Mouse (Mus musculus): Measurements from ENCODE around the gene Pde7b. TPM values are rescaled to one million over a fixed set of nuclear protein-coding genes. Genes with fewer than 3 reads are reported as not detected.
"Not testable (repeated sequence)": the region's sequence is repeated elsewhere in the genome, so short reads cannot be mapped to it uniquely, and the experiment has no call there.

Pde7b gene
- polyA plus RNA-seq, 1 experiment from 2014 or later: 1.5 TPM

GRCm38 (mm10) chr10:20543121-20543520 lies 181.8 kb downstream of the Pde7b start:
- WGBS: 67% methylated on average over 3 of the region's 3 CpGs
- Histone ChIP-seq H3K27ac (ENCODE audit: low read depth, low read length) (no peak overlapping the region), H3K27me3 (replicated peaks; ENCODE audit: control insufficient read depth, insufficient read depth, low read length) (no peaks in the 10 kb centered on the region), H3K4me3 (ENCODE audit: low read depth, low read length) (no peak overlapping the region), H3K9me3 (ENCODE audit: control insufficient read depth) (no peaks in the 10 kb centered on the region), H3K4me1 (replicated peaks; ENCODE audit: control insufficient read depth, insufficient read depth, low read length) (0 out of 2 replicates have a peak, but pooled peaks cover 5% of the 10 kb centered on the region), H3K4me2 (replicated peaks; ENCODE audit: low read depth) (no peak overlapping the region), H3K9ac (ENCODE audit: low read depth, low read length) (no peak overlapping the region), H3K36me3 (ENCODE audit: control insufficient read depth, insufficient read depth) (no peaks in the 10 kb centered on the region)
- TF ChIP-seq CTCF (IDR thresholded peaks at IDR 0.05; ENCODE audit: low read depth): no peak
- no peak for ATAC-seq

DNA sequence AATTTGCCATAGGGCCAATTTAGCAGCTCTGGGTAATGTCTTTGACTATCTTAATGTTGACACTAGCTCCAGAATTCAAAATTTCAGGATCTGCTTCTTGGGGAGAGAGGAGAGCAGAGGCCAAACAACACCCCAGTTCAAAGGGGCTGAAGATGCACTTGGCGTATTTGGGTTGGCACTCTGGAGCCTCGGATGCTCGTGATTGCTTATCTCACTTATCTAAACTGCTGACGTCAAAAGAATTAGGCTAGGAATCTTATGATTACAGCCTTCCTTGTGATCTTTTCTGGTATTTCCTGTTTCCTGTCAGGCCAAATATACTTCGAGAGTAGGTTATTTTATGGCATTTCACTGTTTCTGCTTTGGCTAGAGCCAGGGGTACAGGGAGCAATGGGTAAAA lies 191.1 kb downstream of the Pde7b start:
- ATAC-seq: no peak
- no peak for TF ChIP-seq CTCF (IDR thresholded peaks at IDR 0.05; ENCODE audit: low read depth)
- Histone ChIP-seq H3K27ac (ENCODE audit: low read depth, low read length) (no peak overlapping the region), H3K9ac (ENCODE audit: low read depth, low read length) (no peak overlapping the region), H3K4me3 (ENCODE audit: low read depth, low read length) (no peak overlapping the region), H3K9me3 (ENCODE audit: control insufficient read depth) (no peaks in the 10 kb centered on the region), H3K4me2 (replicated peaks; ENCODE audit: low read depth) (no peak overlapping the region), H3K27me3 (replicated peaks; ENCODE audit: control insufficient read depth, insufficient read depth, low read length) (no peaks in the 10 kb centered on the region), H3K4me1 (replicated peaks; ENCODE audit: control insufficient read depth, insufficient read depth, low read length) (peaks cover 4% of the 10 kb centered on the region; the same call in 1 of the 2 replicates), H3K36me3 (ENCODE audit: control insufficient read depth, insufficient read depth) (no peaks in the 10 kb centered on the region)
- 13% methylated on average over 5 of the region's 5 CpGs for WGBS

GRCm38 (mm10) chr10:20531921-20532320 lies 193.0 kb downstream of the Pde7b start:
- Histone ChIP-seq H3K4me3 (ENCODE audit: low read depth, low read length) (no peak overlapping the region), H3K9me3 (ENCODE audit: control insufficient read depth) (no peaks in the 10 kb centered on the region), H3K27ac (ENCODE audit: low read depth, low read length) (no peak overlapping the region; the same call in 1 of the 2 replicates), H3K27me3 (replicated peaks; ENCODE audit: control insufficient read depth, insufficient read depth, low read length) (no peaks in the 10 kb centered on the region), H3K36me3 (ENCODE audit: control insufficient read depth, insufficient read depth) (no peaks in the 10 kb centered on the region), H3K4me1 (replicated peaks; ENCODE audit: control insufficient read depth, insufficient read depth, low read length) (peaks cover 4% of the 10 kb centered on the region; the same call in 1 of the 2 replicates), H3K4me2 (replicated peaks; ENCODE audit: low read depth) (no peak overlapping the region), H3K9ac (ENCODE audit: low read depth, low read length) (no peak overlapping the region)
- no peak for TF ChIP-seq CTCF (IDR thresholded peaks at IDR 0.05; ENCODE audit: low read depth)
- WGBS: 88% methylated on average over 5 of the region's 5 CpGs
- no peak for ATAC-seq

- Histone ChIP-seq H3K4me1 (replicated peaks; ENCODE audit: control insufficient read depth, insufficient read depth, low read length) (no peaks in the 10 kb centered on the region), H3K36me3 (ENCODE audit: control insufficient read depth, insufficient read depth) (no peaks in the 10 kb centered on the region), H3K9me3 (ENCODE audit: control insufficient read depth) (no peaks in the 10 kb centered on the region), H3K4me2 (replicated peaks; ENCODE audit: low read depth) (no peak overlapping the region), H3K27ac (ENCODE audit: low read depth, low read length) (no peak overlapping the region), H3K9ac (ENCODE audit: low read depth, low read length) (no peak overlapping the region), H3K27me3 (replicated peaks; ENCODE audit: control insufficient read depth, insufficient read depth, low read length) (no peaks in the 10 kb centered on the region), H3K4me3 (ENCODE audit: low read depth, low read length) (no peak overlapping the region)
- 62% methylated on average over 20 of the region's 20 CpGs for WGBS
- no peak for ATAC-seq
- no peak for TF ChIP-seq CTCF (IDR thresholded peaks at IDR 0.05; ENCODE audit: low read depth)
Measured at GRCm38 (mm10) chr10:20528544-20529411, 196.1 kb downstream of the Pde7b start.

DNA sequence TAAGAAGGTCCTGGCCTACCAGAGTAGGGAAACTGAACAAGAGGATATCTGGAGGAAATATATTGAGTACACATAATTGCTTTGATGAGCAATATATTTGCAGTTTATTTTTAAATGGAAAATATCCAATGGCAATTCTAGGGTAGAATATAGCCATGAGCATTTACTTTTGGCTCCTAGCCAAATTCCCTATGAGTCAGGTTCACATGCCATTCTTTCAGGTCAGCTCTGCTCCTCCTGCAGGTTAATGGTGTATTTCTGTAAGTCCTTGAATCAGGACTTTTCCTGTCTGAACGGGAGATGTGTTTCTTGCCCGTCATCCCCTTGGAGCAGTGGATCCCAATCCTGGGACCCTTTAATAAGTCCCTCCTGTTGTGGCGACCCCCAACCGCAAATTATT lies 197.1 kb downstream of the Pde7b start:
- TF ChIP-seq CTCF (IDR thresholded peaks at IDR 0.05; ENCODE audit: low read depth): 0 out of 2 replicates have a peak, but pooled peaks have one; percentile 18
- Histone ChIP-seq H3K9me3 (ENCODE audit: control insufficient read depth) (no peaks in the 10 kb centered on the region), H3K27me3 (replicated peaks; ENCODE audit: control insufficient read depth, insufficient read depth, low read length) (no peaks in the 10 kb centered on the region), H3K9ac (ENCODE audit: low read depth, low read length) (no peak overlapping the region), H3K4me1 (replicated peaks; ENCODE audit: control insufficient read depth, insufficient read depth, low read length) (no peaks in the 10 kb centered on the region), H3K4me2 (replicated peaks; ENCODE audit: low read depth) (no peak overlapping the region), H3K36me3 (ENCODE audit: control insufficient read depth, insufficient read depth) (no peaks in the 10 kb centered on the region), H3K4me3 (ENCODE audit: low read depth, low read length) (no peak overlapping the region), H3K27ac (ENCODE audit: low read depth, low read length) (no peak overlapping the region)
- 72% methylated on average over 4 of the region's 4 CpGs for WGBS
- no peak for ATAC-seq

DNA sequence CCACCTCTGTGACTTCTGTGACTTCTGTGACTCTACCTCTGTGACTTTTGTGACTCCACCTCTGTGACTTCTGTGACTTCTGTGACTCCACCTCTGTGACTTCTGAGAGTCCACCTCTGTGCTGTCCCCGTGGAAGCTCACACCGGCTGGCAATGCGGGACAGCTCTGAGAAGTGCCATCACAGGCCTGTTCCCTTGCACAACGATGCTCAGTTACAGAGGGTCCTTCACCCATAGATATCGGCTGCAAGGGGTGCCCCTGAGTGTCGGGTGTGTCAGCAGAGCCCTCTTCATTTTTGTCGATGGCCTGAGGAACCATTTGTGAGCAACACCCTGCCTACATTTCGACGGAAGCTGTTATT lies 206.4 kb downstream of the Pde7b start:
- Histone ChIP-seq H3K36me3 (ENCODE audit: control insufficient read depth, insufficient read depth) (no peaks in the 10 kb centered on the region), H3K4me3 (ENCODE audit: low read depth, low read length) (no peak overlapping the region), H3K4me2 (replicated peaks; ENCODE audit: low read depth) (no peak overlapping the region), H3K27ac (ENCODE audit: low read depth, low read length) (no peak overlapping the region), H3K4me1 (replicated peaks; ENCODE audit: control insufficient read depth, insufficient read depth, low read length) (peaks cover 4% of the 10 kb centered on the region; the same call in 1 of the 2 replicates), H3K27me3 (replicated peaks; ENCODE audit: control insufficient read depth, insufficient read depth, low read length) (no peaks in the 10 kb centered on the region), H3K9ac (ENCODE audit: low read depth, low read length) (no peak overlapping the region), H3K9me3 (ENCODE audit: control insufficient read depth) (no peaks in the 10 kb centered on the region)
- WGBS: 86% methylated on average over 9 of the region's 9 CpGs
- ATAC-seq: no peak
- TF ChIP-seq CTCF (IDR thresholded peaks at IDR 0.05; ENCODE audit: low read depth): no peak

DNA sequence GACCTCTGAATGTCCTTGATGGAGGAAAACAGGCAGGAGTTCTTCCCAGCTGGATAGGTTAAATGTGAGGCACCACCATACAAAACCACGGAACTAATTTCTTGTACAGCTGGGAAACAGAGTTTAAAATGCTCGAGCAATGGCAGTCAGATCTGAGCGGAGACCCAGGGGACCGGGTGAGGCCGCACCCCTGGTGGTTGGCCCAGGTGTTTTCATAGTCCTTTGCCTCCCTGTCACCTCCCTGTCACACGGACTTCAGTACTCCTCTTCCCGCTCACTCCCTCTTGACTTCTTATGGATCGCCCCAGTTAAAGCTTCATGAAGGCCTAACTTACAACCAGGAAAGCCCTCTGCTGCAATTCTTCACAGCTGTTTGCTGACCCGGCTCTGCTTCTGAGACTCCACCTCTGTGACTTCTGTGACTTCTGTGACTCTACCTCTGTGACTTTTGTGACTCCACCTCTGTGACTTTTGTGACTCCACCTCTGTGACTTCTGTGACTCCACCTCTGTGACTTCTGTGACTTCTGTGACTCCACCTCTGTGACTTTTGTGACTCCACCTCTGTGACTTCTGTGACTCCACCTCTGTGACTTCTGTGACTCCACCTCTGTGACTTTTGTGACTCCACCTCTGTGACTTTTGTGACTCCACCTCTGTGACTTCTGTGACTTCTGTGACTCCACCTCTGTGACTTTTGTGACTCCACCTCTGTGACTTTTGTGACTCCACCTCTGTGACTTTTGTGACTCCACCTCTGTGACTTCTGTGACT lies 206.9 kb downstream of the Pde7b start:
- not testable (repeated sequence) for H3K27ac ChIP-seq (ENCODE audit: low read depth, low read length); H3K36me3 ChIP-seq (ENCODE audit: control insufficient read depth, insufficient read depth); ATAC-seq; H3K4me1 ChIP-seq (replicated peaks; ENCODE audit: control insufficient read depth, insufficient read depth, low read length); H3K27me3 ChIP-seq (replicated peaks; ENCODE audit: control insufficient read depth, insufficient read depth, low read length); H3K9ac ChIP-seq (ENCODE audit: low read depth, low read length); H3K4me3 ChIP-seq (ENCODE audit: low read depth, low read length); H3K9me3 ChIP-seq (ENCODE audit: control insufficient read depth); H3K4me2 ChIP-seq (replicated peaks; ENCODE audit: low read depth)
- 70% methylated on average over 9 of the region's 9 CpGs for WGBS

Data from intestine, postnatal 0 days (tissue).